Mouse (Mus musculus): ENCODE measurements around the gene Serbp1.
A peak's percentile ranks its signal among the peaks of the same experiment; 100 is the strongest.

Serbp1 gene

DNA sequence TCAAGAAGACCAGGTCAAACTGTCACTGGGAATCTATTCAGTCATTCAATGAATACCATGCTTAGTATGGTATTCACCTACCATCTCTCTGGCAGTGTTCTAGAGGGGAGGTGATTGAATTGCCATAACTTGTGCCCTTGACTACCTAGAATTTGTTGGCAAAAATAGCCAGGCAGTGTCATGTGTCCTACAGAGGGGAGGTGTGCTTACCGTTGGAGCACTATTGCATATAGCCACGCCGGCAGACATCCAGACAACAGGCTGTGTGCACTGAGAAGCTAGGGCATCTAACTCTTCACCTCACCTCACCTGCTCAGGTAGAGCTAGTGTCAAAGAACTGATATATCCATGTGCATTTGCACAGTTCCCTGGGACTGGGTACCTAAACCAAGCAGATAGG, 63.3 kb downstream of the Serbp1 start:
- DNase-seq (ENCODE audit: low read depth, low spot score): no peak

DNA sequence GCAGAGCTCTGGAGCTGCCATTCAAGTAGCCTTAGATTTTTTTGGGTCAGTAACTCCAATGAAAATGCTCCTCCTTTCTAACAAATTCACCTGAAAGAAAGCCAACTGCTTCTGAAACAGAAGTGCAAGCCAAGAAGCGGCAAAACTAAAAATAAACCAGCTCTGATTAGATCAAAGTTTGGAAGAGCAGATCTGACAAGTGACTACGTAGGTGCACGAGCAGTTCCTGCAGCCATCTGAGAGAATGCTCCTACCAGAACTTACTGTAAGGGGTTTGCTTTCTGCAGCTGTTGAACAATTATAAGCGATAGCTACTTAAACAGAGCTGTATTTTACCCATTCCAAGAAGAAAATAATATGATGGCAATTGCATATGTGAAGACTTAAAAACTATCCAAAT, 64.5 kb downstream of the Serbp1 start:
- DNase-seq (ENCODE audit: low read depth, low spot score): peak; percentile 39

DNA sequence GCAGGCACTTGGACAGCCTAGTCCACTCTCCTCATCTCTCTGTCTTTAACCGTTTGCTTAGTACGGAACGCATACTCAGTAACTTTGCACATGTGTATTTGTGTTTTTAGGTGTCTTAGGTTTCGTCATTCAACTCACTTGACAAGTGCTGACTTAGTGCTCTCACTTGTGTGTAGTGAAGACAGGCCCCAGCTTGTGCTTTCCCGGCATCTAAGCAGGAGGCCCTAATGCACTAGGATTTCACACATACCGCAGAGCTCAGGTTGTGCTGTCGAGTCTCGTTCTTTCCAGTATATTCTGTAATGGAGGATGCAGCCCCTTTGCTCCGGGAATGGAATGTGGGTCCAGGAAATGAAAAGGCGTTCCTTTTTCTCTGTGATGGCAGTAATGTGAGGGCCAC, 65.2 kb downstream of the Serbp1 start:
- no peak for DNase-seq (ENCODE audit: low read depth, low spot score)

DNA sequence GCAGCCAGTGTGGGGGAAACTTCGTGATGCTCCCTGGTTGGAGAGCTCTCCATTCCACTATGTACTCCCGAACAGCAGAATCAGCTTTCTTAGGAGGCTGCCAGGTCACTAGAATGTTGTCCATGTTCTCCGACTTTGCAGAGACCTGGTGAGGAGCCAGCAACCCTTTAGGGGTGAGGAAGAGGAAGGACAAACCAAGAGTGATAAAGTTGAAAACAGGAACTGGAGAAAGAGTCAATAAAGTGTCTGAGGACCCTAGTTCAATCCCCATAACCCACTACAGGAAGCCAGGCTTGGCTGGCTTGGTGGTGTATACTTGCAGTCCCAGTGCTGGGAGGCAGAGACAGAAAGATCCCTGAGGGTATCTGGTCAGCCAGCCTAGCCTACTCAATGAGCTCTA, 71.0 kb downstream of the Serbp1 start:
- no peak for DNase-seq (ENCODE audit: low read depth, low spot score)

DNA sequence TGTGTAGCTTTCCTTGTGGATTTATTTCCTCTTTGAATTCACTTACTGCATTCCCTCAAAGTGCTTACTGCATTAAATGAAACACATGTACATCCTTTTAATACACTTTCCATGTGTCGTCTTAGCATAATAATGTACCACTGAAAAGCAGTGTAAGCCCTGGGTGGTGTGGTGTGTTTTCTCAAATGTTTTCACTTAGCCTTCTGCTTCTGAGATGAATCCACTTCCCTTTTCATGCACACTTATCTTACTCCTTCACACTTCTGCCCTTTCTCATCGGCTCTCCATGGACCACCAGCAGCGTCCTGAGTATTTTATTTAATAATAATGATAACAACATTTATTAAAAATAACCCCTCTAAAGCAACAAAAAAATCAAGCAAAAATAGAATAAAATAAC, 71.8 kb downstream of the Serbp1 start:
- DNase-seq (ENCODE audit: low read depth, low spot score): no peak

DNA sequence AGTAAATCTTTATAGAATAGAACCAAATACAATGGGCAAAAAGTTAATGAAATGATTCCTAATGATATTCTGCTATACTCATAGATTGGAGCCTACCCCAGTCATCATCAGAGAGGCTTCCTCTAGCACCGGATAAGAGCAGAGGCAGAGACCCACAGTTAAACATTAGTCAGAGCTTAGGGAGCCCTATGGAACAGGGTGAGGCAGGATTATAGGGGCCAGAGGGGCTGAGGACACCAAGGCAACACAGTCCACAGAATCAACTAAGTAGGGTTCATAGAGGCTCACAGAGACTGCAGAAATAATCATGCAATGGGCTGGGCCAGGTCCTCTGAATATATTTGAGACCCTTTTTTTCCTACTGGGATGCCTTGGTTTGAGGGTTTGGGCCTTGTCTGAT, 76.7 kb downstream of the Serbp1 start:
- no peak for DNase-seq (ENCODE audit: low read depth, low spot score)

DNA sequence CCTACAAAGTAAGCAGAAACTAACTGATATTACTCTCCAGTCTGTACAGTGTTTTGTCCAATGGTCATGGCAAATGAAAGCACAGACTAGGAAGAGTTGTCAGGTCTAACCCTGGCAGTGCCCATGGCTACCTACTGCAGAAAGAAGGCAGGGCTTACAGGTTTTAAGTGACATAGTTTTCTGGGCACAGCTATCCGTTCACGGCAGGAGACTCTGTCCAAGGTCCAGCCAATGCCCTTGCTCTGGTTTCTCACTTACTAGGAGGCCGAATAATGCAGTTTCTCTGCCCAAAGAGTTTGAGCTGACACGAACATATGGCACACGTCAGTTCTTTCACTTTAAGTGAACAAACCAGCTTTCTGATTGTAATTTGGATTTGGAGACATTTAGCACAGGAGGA, 79.1 kb downstream of the Serbp1 start:
- no peak for DNase-seq (ENCODE audit: low read depth, low spot score)

DNA sequence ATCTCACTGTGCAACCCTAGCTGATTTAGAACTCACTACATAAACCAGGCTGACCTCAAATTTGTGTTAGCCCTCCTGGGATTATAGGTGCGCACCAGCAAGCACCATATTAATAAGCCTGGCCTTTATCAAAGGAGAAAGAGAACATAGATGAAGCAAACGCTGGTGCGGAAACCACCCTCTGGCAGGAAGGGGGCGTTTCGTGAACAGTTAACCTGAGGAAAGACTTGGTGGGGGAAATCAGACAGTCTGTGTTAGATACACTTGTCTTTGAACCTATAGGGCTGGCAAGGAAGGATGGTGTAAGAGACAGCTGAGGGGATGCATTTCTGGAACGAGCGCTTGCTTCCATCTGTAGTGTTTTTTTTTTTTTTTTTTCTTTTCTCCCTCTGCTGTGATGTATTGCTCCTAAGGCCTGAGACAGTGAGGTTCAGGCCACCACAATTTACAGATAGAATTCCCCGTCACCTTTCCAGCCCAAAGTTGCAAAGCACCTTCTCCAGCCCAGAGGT, 79.9 kb downstream of the Serbp1 start:
- DNase-seq (ENCODE audit: low read depth, low spot score): peak; percentile 59

DNA sequence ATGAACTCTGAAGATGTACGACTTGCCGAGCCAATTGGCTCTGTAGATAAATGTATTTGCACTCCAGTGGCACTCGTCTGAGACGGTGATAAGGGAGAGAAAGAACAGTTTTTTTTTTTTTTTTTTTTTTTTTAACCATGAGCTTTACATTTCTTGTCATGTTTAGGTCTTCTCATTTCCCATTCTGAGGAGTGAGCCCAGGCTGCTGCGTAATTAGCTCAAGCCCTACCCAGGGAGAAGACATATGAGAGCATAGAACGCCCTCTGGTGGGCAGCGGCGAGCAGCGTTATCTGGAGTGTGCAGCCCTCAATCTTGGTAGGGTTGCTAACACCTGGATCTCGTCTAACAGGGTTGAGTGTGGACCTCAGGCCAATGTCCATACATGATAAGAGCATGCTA, 80.5 kb downstream of the Serbp1 start:
- peak; percentile 59 for DNase-seq (ENCODE audit: low read depth, low spot score)

DNA sequence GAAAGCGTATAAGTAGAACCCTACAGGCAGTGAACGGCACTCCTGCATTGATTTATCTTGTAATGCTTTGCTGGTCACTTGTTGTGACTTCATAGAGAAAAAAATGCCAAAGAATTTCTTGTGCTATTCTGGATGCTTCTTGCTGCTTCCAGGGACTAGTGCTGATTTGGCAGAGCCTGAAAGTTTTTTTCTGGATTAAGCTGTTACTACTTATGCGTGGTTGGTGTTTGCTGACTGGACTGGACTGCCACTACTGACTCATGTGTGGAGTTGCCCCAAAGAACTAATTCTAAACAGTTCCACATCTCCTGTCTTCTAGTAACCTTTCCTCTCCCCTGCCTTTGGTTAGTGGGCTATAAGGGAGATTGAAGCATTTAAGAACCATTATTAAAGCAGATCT, 85.8 kb downstream of the Serbp1 start:
- DNase-seq (ENCODE audit: low read depth, low spot score): no peak

DNA sequence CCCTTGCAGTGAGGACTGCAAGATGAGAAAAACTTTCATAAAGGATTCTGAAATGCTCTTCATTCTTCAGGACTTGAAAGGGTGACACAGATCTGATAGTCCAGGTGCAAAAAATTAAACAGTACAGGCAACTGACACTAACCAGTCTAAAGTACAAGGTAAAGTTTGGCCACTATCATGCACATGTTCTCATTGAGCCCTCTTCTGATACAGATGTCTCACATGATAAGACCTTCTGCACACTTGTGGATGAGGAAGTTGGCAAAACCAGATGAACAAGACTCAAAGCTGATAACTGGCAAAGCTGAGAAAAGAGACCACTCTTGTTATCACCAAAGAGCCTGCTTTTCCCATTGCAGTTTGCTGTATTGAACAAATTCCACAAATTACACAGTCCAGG, 100.0 kb downstream of the Serbp1 start:
- no peak for DNase-seq (ENCODE audit: low read depth, low spot score)

DNA sequence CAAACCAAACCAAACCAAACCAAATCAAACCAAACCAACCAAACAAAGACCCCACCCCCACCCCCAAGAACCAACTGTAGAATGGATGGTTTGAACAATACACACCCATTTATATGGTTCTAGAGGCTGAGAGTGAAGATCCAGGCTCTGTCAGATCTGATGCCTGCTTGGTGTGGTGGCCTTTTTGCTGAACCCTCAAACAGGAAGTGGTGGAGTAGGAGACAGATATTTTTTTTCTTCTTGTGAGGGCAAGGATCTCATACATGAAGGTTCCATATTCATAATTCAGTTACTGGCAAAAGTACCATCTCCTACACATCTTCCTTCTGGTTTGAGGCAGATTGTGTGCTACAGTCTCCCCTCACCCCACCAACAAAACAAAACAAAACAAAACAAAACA, 101.5 kb downstream of the Serbp1 start:
- DNase-seq (ENCODE audit: low read depth, low spot score): peak; percentile 63

All from CD4-positive helper T cell, adult 2 months (primary cell).